Mouse (Mus musculus) lung, postnatal 36 days (tissue): ENCODE data around the gene Slc6a11.

Experiments used
- DNase-seq: peaks from one replicate; pipeline ENCODE4 v3.0.0; 2022; ENCODE audit warnings: mixed read lengths

The Slc6a11 gene

DNA sequence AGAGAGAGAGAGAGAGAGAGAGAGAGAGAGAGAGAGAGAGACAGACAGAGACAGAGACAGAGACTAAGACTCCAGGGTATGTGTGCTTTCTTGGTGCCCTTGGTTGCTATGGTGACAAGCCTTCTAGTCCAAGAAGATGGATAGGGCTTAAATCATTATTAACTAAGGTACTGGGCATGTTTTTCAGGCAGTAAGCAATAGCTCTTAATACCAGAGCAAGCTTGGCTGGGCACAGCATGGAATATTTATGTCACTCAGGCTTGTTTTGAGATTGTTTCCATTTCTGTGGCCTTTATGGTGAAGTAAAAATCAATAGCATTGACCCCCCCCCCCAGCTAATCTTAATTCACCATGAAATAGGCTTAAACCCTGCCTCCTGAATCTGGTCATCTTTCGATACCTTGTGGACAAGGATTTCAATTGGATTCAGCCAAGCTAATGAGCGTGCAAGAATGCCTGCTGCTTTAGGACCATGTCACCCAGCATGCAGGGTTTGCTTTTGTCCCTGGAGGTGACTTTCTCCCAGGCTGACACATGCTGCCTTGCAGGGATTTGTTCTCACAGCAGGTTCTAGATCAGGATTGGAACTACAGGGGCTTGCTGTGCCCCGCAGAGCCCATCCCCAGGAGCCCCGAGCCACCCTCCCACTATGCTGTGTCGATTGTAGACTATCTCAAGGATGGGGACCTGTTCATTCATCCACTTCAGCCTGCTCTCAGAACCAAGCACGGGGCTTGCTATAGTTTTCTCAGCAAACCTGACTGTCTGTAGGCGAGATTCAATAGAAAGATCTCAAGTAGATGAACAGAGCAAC, 51.5 kb downstream of the Slc6a11 start:
- no peak for DNase-seq

DNA sequence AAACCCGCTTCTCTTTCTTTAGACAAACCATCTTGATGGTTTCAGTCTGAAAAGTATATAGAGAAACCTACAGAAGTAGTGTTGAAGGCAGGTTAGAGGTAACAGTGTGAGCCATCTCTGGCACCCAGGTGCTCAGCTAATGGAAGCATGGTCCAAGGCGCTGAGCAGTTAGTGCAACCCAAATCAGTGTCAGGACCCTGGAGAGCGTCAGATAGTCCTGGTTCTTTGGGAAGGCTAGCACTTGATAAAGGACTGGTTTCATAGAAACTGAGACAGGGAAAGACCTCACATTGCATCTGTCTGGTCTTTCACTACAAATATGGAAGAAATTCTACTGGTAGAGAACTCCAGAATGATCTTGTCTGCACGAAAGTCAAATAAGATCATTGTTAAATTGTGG, 56.1 kb downstream of the Slc6a11 start:
- DNase-seq: no peak

DNA sequence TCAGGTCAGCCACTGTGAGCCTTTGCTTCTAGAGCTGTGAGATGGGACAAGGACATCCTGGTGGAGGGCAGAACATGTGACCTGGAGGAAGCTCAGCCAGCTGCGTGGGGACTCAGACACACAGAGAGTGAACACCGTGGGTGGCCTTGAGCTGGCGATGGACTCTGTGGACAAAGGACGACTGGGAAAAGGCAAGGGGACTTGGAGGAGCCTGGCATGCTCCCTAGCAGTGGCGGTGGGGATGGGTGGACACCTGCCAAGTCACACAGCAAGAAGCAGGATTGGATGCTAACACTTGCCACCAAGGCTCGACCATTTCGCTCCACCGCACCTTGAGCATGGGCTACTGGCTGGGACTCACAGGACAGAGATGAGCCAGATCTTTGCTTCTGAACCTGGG, 57.8 kb downstream of the Slc6a11 start:
- no peak for DNase-seq

DNA sequence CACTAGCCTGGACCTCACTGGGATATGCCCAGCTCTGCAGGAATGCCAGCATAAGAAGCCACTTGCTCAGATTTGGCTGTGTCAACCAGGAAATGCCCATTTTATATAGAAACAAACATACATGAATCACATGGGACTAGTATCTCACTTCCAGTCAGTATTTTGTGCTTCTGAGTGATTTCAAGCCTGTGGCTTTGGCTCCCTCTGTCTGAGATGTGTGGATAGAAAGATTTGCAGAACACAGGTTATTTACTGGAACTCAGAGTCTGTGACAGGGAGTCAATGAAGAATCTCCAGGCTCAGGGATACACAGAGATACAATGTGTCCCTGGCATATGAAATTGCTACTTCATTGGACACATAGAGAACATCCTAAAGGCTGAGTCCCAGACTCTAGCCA, 65.0 kb downstream of the Slc6a11 start:
- DNase-seq: no peak

DNA sequence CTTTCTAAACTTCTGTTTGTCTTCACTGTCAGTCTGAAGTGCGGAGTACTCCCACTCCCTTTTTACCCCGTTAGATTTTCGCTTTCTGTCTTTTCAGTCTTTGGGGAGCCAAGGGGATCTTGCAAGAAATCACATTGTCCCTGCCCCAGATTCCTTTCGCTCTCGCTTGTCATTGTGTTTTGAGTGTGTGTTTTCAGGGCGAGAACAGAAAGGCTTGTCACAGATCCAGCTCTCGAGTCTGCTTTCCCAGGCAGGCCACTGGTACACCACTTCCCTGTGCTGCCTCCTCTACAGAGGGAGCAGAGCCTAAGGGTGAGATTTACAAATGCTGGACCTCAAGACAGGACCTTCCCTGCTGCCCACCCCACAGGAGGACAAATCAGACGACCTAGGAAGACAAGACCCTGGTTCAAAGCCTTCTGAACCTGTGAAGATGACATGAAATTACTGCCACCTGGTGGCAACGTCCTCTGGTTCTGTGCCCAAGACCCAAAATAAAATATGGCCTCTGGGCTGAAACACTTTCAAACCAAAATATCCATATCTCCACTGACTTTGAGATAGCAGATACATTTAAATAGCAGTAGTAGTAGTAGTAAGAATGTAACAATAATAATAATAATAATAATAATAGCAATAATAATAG, 68.3 kb downstream of the Slc6a11 start:
- no peak for DNase-seq

DNA sequence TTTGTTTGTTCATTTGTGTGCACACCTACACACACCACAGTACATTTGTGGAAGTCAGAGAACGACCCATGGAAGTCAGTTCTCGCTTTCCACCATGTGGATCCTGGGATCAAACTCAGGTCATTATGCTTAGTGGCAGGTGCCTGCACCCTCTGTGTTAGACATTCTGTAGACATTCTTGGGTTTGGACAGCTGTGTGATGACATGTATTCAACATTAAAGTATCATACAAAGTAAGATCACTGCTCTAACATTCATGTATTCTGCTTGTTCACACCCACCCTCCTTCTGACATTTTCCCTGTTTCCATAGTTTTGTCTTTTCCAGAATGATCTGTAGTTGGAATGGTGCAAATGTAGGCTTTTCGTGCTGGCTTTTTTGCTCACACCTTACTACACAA, 73.5 kb downstream of the Slc6a11 start:
- no peak for DNase-seq

DNA sequence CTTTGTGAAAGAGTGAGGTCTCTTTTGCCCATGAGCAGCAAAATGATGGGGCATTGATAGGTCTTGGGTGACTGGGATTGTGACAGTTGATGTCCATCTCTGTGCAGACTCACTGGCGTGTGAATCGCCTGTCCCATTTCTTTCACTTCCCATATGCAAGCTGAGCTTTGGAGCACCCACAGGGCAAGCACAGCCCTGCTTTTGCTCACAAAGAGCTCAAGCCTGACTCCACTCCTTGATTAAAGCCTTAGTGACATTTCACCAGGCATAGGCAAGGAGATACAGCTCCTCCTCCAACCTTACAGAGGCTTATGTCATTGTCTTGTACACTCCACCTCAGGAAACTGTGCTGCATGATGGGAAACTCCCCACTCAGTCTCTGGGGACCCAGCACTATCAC, 77.3 kb downstream of the Slc6a11 start:
- no peak for DNase-seq

DNA sequence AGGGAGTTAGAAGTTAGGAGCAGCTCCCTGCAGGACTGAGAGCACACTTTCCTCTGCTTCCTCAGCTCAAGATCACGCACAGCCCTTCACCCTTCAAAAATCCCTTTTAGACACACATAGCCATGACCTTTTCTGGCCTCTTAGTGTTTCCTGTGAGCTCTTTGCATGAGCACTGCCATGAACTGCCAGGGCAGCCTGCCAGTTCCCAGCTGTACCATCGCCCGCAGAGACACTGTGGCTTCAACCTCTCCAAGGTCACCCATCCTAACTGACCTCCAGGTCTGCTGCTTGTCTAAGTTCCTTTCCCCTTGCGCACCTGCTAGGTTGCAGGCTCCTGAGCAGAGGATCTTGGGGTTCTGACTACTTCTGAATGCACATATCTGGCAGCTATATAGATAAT, 83.4 kb downstream of the Slc6a11 start:
- DNase-seq: no peak

DNA sequence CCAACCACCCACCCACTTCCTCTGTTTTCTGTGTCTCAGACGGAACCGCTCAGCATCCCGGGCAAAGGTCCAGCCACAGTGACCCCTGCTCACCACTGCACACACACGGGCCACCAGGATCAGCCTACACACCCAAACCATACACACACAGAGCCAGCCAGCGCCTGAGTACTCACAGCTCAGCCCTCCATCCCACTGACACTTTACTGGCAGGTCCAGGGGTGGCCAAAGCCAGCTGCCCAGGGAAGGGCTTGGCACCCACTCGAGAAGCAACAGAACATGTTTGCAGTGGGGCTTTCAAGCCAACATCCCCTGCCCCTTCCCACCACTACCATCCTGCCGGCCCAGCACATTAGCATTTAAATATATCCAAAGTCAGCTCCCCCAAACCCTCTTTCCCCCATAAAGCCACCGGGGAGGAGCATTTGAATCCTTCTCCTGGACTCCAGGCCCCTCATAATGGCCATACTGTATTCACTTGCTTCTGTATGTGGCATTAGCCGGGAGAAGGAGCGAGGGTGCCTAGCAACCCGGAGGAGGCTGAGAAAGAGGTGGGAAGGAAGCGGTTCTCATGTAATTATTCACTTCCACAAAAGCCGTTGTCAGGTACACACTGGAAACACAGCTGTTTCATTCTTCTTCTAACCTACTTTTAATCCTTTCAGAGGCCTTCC, 85.8 kb downstream of the Slc6a11 start:
- no peak for DNase-seq

DNA sequence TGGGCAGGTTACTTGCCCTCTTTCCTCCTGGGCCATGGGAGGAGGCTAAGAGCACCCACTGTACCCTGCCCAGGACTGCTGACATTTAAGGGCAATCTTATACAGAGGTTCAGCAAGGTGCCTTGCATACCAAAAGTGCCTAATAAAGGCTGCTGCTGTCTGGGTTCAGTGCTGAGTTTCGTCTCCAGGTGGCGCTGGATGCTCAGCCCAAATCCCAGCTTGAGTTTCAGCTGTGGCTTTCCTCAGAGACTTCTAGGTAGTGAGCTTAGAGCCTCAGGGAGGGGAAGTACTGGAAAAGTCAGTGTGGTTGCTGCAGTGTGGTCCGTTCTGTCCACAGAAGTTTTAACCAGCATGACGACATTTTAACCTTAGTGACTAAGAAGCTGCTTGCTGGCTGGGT, 93.4 kb downstream of the Slc6a11 start:
- DNase-seq: no peak

DNA sequence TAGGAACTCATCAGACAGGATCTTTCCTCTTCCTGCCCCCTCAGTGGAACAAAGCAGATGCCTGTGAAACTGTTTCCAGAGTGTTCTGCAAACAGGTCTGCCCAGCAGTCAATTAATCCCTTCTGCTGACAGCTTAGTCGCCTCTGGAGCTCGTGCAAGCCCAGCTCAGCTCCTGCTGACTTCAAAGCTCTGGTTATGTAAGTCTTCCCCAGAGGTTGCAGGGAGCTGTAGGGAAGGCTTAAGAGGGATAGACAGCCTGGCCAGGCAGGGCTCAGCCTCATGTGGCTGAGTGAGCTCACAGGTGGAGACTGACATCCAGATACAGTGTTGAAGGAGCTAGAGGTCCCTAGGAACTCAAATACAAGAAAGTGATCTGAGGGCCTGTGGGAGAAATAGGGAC, 96.3 kb downstream of the Slc6a11 start:
- DNase-seq: no peak

DNA sequence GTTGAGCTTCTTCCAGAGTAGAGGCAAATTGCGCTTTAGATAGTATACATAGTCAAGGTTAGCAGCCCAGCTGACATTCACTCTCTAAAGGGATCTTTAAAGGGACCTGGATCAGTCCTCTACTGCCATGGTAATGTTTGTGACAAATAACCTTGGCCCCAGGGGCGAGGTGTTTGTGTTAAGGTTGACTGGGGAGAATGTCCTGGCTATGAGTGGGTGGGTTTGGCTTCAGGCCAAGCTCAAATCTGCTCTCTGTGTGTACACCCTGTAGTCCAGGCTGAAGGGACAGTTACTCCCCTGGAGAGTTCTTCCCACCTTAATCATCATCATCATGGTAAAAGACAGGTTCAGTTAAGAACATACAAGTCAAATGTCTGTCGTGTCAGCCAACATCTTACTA, 97.2 kb downstream of the Slc6a11 start:
- DNase-seq: no peak

DNA sequence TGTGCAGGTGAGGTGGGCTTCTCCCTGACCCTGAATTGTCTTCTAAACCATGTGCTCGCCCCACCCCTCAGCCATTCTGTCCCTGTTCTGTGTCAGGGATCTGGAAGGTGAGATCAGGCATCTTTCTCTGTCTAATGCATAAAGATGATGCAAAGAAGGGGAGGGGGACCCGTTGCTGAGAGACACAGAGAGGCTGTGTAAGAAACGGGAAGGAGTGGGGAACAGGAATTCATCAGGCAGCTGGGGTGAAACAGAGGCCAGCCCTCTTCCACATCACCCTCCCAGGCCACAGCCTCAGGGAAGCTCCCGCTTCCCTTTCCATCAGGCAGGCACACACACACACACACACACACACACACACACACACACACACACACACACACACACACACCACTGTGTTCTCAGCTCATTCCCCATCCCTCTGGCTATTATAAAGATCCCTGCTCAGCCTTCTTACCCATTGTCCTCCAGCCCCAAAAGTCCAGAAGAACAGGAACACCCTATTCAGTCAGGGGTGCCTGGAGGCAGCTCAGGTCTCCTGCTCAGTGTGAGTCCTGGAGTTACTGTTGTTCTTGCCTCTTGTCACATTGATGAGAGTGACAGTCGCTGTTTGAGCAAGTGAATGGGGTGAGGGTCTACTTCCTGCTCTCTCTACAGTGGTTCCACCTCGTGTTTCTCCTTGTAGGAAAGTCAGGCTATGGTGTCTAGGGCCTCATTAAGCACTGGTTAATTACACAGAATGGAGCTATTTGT, 108.0 kb downstream of the Slc6a11 start:
- no peak for DNase-seq

DNA sequence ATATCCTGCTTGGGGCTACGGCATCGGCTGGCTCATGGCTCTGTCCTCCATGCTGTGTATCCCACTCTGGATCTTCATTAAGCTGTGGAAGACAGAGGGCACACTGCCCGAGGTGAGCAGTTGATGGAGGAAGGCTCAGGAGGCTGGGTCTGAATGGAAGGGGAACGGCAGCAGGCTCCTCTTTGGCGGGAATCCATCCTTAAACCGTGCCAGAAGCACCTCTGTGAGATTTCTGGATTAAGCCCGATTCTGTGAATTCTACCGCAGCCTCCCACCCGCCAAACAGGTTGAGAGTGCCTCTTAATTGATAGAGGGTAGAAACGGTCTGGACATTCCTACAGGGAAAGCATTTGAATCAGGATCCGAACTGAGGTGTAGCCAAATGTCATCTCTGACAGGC, 114.6 kb downstream of the Slc6a11 start:
- DNase-seq: no peak

DNA sequence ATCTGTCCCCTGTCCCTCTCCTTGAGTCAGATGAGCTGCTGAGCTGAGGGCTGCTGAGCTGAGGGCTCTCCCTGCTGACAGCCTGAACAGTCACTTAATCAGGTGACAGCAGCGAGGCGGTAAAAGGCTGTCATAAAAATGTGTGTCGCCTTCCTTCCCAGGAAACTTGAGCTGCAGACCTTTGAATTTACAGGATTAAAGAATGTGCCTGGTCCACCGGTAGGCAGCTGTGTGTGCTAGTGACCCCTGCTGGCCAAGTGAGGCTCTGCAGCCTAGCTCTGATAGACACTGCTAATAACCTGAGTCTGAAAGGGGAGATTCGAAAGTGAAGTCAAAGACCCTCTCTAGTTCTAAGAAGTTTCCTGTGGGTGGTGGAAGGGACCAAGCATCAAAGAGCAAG, 119.3 kb downstream of the Slc6a11 start:
- peak; percentile 77 for DNase-seq

DNA sequence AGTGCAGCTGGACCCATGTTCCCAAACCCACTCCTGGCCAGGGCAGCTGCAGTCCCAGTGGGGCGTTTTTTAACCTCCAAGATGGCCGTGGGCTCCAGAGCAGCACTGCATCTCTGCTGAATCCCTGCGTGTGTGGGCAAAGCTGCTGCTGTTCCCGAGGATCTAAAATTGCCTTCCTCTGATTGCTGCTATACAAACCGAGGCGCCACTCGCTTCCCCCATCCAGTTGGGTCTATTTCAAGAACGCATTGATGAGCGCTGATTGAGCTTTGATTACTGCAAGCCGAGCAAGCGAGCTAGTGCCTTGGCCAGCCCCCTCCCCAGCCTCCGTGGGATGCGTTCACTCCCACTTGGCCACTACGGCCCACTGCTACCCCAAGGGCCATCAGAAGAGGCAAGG, 123.9 kb downstream of the Slc6a11 start:
- DNase-seq: no peak

DNA sequence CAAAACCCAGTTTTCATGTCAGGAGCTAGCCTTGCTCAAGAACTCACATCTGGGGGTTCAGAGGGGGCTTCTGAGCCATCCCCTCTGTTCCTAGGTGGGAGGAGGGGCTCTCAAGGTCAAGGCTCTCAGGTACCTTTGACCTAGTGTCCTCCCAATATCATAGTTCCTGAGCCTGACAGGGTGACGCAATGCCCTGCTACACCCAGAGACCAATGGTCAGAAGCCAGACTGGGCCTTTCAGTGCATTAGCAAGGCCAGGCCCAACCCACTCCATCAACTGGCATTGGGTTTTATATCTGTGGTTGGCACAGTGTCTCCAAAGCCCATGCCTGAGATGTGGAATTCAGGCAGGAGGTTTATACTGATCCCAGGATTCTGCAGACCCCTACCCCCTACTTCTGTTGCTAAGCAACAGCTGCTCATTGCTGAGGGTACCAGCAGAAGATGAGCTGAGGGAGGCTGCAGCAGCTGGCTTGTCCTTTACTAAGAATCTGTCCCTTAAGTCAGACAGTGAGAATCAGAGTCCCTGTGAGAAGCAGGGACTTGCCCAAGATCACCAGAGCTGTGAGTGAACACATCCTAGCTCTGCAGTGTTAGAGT, 126.8 kb downstream of the Slc6a11 start:
- no peak for DNase-seq

DNA sequence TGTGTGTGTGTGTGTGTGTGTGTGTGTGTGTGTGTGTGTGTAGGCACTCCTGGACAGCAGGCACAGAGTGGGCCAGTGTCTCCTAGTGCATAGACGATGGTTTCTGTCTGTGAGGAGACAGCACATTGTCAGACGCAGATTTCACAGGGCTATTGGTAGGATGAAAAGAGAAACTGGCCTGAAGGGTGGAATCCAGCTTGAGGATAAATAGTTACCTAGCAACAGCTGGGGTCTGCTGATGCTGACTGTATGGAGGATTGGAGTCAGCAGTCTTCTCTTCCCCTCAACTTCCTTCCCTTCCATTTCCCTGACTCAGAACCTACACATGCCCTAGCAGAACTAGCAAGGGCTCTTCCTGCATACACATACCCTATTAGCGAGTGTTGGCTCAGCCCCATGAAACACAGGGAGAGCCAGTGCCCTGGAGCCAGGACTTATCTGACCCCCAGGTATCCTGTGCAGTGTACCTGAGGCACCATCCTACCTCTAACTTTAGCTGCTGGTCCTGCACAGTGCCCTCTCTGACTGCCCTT, 127.7 kb downstream of the Slc6a11 start:
- no peak for DNase-seq

DNA sequence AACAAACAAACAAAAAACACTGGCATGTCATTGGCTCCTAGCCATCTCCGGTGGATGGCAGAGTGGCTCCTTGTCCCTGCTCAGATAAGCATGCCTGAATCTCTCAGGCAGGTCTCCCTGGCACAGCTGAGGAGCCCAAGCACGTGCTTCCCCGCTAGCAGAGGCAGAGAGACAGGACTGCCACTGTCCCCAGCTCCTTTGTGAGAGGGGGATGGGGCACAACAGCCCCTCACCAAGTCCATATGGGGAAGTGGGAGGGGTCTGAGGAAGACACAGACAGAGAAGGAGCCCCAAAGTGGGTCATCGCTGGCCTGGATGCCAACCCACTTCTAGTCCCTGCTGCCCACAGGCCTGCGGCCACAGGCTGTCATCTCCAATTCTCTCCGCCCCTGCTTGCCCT, 130.6 kb downstream of the Slc6a11 start:
- DNase-seq: no peak

DNA sequence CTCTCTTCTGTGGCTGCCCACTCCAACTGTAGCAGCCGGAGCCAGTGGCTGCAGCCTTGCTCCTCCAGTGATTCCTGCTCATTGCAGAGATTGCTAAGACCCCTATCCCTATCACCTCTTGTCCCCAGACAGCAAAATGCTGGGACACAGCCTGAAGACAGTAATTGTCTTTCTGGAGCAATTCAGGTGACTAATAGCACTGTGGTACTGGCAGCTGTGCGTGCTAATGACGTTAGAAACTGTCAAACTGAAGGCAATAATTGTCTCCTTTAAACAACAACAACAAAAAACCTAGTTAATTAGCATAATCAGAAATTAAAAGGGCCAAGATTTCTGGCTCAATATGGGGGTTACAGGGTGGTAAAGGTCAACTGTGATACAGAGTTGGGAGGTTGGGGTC, 133.0 kb downstream of the Slc6a11 start:
- no peak for DNase-seq

DNA sequence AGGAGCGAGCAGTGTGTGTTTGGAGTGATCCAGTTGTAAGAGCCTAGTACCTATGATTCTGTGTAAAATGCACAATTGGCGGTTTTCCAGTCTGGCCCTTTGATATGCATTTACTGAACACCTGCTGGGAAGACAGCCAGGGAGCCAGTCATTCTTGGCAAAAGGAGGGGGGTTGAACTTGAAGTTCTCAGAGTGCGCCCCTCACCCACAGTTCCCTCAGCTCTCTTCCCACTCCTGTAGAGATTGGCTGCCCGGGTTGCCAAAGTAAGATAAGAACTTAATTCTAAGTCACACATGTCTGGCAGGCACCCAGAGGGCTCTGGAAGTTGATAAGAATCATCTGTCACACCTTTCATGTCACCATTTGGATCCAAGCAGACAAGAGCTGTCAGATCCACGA, 133.4 kb downstream of the Slc6a11 start:
- DNase-seq: no peak

DNA sequence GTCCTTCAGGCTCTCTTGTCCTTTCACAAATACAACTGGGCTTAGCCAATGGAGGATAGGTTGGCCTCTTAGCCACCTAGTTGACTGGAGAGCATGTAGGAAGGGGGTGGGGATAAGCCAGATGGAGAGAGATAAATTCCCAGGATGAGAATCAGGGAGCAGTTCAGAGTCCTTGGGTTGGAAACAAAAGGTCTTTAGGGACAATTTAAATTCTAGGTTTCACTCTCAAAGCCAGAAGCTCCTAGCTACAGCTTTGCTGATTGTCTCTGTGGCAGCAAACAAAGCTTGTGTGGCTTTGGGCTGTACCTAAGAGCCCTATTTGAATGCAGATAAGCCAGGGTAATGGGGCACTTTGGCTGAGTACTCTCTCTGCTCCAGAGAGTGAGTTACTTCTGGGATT, 135.2 kb downstream of the Slc6a11 start:
- no peak for DNase-seq

DNA sequence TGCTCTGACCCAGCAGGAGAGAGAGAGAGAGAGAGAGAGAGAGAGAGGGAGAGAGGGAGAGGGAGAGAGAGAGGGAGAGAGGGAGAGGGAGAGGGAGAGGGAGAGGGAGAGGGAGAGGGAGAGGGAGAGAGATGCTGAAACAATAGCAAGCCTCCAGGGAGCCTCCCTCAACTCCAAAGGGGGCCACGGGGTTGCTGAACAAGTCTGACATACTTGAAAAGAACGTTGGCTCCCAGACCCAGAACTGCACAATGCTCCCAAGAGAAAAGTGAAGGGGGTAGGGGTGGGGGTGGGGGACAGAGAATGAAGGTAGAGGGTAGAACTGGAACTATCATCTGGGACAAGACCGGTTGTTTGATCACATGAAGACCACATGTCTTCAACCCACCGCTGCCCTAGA, 136.9 kb downstream of the Slc6a11 start:
- no peak for DNase-seq
